Mouse (Mus musculus) granulocyte monocyte progenitor cell, adult 5-6 weeks (primary cell): ENCODE measurements at regions not wholly inside any gene's neighbourhood (a gene's known extent, or its start where the extent isn't known, plus 50 kb on each side); places are given as distances from the start of the nearest gene placed in this dataset.

ENCODE experiments used
- ATAC-seq: replicated peaks from 2 replicates; pipeline ENCODE4 v1.8.0; 2016; ENCODE audit warnings: mild to moderate bottlenecking, moderate TSS enrichment, inconsistent platforms; ENCODE audit not compliant: poor library complexity, severe bottlenecking

GRCm38 (mm10) chr5:51775502-51776145 lies 208.1 kb upstream of the Ppargc1a start:
- ATAC-seq: no peak

GRCm38 (mm10) chr5:51771655-51772054 lies 204.1 kb upstream of the Ppargc1a start:
- ATAC-seq: no peak

GRCm38 (mm10) chr5:51766111-51766510 lies 198.6 kb upstream of the Ppargc1a start:
- ATAC-seq: no peak

- no peak for ATAC-seq
Measured at GRCm38 (mm10) chr5:51764416-51764815, 196.9 kb upstream of the Ppargc1a start.

GRCm38 (mm10) chr5:51763599-51763998 lies 196.1 kb upstream of the Ppargc1a start:
- ATAC-seq: no peak

GRCm38 (mm10) chr5:51762352-51762751 lies 194.8 kb upstream of the Ppargc1a start:
- no peak for ATAC-seq

- no peak for ATAC-seq
Measured at GRCm38 (mm10) chr5:51758289-51758688, 190.8 kb upstream of the Ppargc1a start.

- ATAC-seq: no peak
Measured at GRCm38 (mm10) chr5:51757864-51758263, 190.3 kb upstream of the Ppargc1a start.

- no peak for ATAC-seq
Measured at GRCm38 (mm10) chr5:51752024-51752423, 184.5 kb upstream of the Ppargc1a start.

GRCm38 (mm10) chr5:51750456-51750855 lies 182.9 kb upstream of the Ppargc1a start:
- ATAC-seq: no peak

GRCm38 (mm10) chr5:51740893-51741292 lies 173.4 kb upstream of the Ppargc1a start:
- ATAC-seq: no peak

GRCm38 (mm10) chr5:51730241-51730640 lies 162.7 kb upstream of the Ppargc1a start:
- ATAC-seq: no peak

- ATAC-seq: no peak
Measured at GRCm38 (mm10) chr5:51729771-51730170, 162.2 kb upstream of the Ppargc1a start.

- no peak for ATAC-seq
Measured at GRCm38 (mm10) chr5:51726762-51727161, 159.2 kb upstream of the Ppargc1a start.

- ATAC-seq: no peak
Measured at GRCm38 (mm10) chr5:51718911-51719310, 151.4 kb upstream of the Ppargc1a start.

GRCm38 (mm10) chr5:51718451-51718850 lies 150.9 kb upstream of the Ppargc1a start:
- ATAC-seq: no peak

- peak; percentile 50 for ATAC-seq
Measured at GRCm38 (mm10) chr5:51711860-51712560, 144.5 kb upstream of the Ppargc1a start.

GRCm38 (mm10) chr5:51710664-51711063 lies 143.1 kb upstream of the Ppargc1a start:
- ATAC-seq: no peak

GRCm38 (mm10) chr5:51709447-51709991 lies 142.0 kb upstream of the Ppargc1a start:
- no peak for ATAC-seq

- ATAC-seq: no peak
Measured at GRCm38 (mm10) chr5:51679884-51680283, 112.4 kb upstream of the Ppargc1a start.

GRCm38 (mm10) chr5:51671190-51671589 lies 103.7 kb upstream of the Ppargc1a start:
- ATAC-seq: no peak

GRCm38 (mm10) chr5:51665241-51665640 lies 97.7 kb upstream of the Ppargc1a start:
- ATAC-seq: no peak
